Mouse (Mus musculus): ENCODE results near the gene Tkfc. TPM values are rescaled to one million over a fixed set of nuclear protein-coding genes. Genes with fewer than 3 reads are reported as not detected.
"Not testable (repeated sequence)": the region's sequence is repeated elsewhere in the genome, so short reads cannot be mapped to it uniquely, and the experiment has no call there.

The Tkfc gene
- polyA plus RNA-seq, 1 experiment from 2014 or later = 25.7 TPM

GRCm38 (mm10) chr19:10581984-10582383 is 23.5 kb downstream of the Tkfc start:
- Histone ChIP-seq H3K4me1 (replicated peaks) (peaks cover 21% of the 10 kb centered on the region), H3K36me3 (peaks cover 14% of the 10 kb centered on the region), H3K4me3 (no peak overlapping the region), H3K27me3 (no peaks in the 10 kb centered on the region), H3K9ac (no peak overlapping the region), H3K4me2 (no peak overlapping the region), H3K9me3 (no peaks in the 10 kb centered on the region), H3K27ac (replicated peaks) (no peak overlapping the region)
- WGBS = 85% methylated on average over 6 of the region's 6 CpGs
- ATAC-seq (ENCODE audit: low read depth) = no peak

DNA sequence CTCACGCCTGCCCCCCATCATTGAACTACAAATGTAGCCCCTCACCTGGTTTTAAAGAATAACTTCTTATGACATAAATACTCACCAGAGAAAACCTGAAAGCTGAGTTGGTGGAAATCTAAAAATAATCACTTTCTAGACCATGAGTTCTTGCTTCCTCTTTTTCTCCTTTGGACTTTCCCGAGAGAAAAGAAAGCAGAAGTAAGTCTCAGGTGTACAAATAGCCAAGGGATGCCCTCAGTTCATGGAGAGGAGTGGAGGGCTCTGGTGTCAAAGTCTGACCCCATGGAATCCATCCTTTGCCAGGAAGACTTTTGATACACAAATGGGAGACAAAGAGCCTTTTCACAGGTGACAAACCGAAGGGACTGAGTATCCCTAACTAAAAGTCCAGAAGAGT is 24.7 kb downstream of the Tkfc start:
- H3K4me2 ChIP-seq = no peak overlapping the region
- peaks cover 30% of the 10 kb centered on the region for H3K4me1 ChIP-seq (replicated peaks)
- H3K9ac ChIP-seq = no peak overlapping the region
- H3K36me3 ChIP-seq = peaks cover 14% of the 10 kb centered on the region
- H3K27ac ChIP-seq (replicated peaks) = no peak overlapping the region
- no peaks in the 10 kb centered on the region for H3K27me3 ChIP-seq
- 81% methylated on average over 3 of the region's 3 CpGs for WGBS
- ATAC-seq (ENCODE audit: low read depth) = no peak
- no peaks in the 10 kb centered on the region for H3K9me3 ChIP-seq
- H3K4me3 ChIP-seq = no peak overlapping the region

DNA sequence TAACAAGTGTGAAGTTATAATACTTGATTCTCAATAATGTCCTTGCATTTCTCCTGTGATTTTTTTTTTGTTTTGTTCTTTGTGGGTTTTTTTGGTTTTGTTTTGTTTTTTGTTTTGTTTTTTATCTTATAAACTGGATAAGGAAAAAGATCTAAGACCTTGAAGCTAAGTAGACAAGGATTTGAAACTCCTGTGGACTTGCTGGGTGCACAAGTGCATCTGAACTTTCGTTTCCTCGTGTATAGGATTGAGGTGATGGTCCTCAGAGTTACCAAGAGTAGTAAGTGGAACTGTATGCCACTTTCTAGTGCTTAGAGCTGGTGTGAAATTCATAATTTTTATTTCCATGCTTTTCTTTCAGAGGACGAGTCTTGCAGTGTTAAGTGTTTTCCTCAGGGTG is 25.4 kb downstream of the Tkfc start:
- H3K9ac ChIP-seq = no peak overlapping the region
- no peaks in the 10 kb centered on the region for H3K9me3 ChIP-seq
- no peak overlapping the region for H3K4me3 ChIP-seq
- no peaks in the 10 kb centered on the region for H3K27me3 ChIP-seq
- no peak overlapping the region for H3K27ac ChIP-seq (replicated peaks)
- H3K36me3 ChIP-seq = peaks cover 12% of the 10 kb centered on the region
- no peak for ATAC-seq (ENCODE audit: low read depth)
- 84% methylated on average over 3 of the region's 3 CpGs for WGBS
- no peak overlapping the region for H3K4me2 ChIP-seq
- H3K4me1 ChIP-seq (replicated peaks) = peaks cover 33% of the 10 kb centered on the region

GRCm38 (mm10) chr19:10576690-10577561 is 28.5 kb downstream of the Tkfc start, which contains the start of the genes Cyb561a3 and Tmem138:
Cyb561a3 (plus strand) TSS chr19:10577172.
Tmem138 (minus strand) TSS chr19:10577362.
- Histone ChIP-seq H3K9me3 (no peaks in the 10 kb centered on the region), H3K4me2 (peak within 1 kb of the TSS; percentile 80), H3K36me3 (peaks cover 36% of the 10 kb centered on the region), H3K4me1 (replicated peaks) (peaks cover 33% of the 10 kb centered on the region), H3K27me3 (no peaks in the 10 kb centered on the region), H3K27ac (replicated peaks) (peak within 1 kb of the TSS; percentile 91), H3K9ac (peak within 1 kb of the TSS; percentile 74), H3K4me3 (peak within 1 kb of the TSS; percentile 53)
- peak; percentile 97 for ATAC-seq (ENCODE audit: low read depth)
- under 1% methylated on average over 44 of the region's 44 CpGs for WGBS

DNA sequence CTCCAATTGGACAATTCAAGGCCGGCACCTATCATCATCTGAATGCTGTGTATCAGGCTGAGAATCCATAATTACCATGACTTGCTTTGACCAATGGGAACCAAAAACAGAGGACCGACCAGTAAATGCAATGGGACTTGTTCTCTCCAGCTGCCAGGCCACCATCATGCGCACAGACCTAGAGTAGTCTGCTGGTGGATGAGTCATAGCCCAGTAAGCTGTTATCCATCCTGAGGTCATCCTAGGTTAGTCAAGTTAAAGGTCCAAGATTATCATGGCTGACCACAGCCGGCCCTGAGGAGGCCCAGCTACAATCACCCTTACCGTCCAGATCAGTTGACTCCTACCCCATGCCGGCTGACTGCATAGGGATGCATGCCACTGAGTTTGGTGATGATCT is 35.8 kb downstream of the Tkfc start:
- H3K9ac ChIP-seq = no peak overlapping the region
- H3K27me3 ChIP-seq = no peaks in the 10 kb centered on the region
- H3K27ac ChIP-seq (replicated peaks) = no peak overlapping the region
- peaks cover 66% of the 10 kb centered on the region for H3K36me3 ChIP-seq
- no peaks in the 10 kb centered on the region for H3K4me1 ChIP-seq (replicated peaks)
- ATAC-seq (ENCODE audit: low read depth) = no peak
- no peak overlapping the region for H3K4me3 ChIP-seq
- WGBS = 97% methylated on average over 6 of the region's 6 CpGs
- H3K4me2 ChIP-seq = no peak overlapping the region
- no peaks in the 10 kb centered on the region for H3K9me3 ChIP-seq

- 83% methylated on average over 4 of the region's 4 CpGs for WGBS
- ATAC-seq (ENCODE audit: low read depth) = no peak
These were observed 40.2 kb downstream of the Tkfc start for GRCm38 (mm10) chr19:10565217-10565616.

DNA sequence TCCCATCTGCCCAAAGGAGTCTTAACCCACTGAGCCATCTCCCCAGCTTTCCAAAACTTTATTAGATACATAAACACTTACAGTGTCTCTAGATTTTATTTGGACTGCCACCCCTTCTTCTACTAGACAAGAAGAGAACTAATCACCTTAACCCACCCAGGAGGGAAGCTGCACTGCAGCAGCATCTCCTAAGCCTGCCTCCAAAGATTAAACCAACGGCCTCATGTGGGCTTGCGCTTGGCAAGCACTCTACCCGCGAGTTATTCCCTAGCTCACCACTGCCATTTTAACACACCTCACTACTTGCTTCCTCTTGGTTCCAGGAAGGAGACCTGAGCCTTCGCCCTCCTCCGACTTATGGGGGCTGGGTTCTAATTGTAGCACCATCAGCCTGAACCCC is 41.2 kb downstream of the Tkfc start:
- Histone ChIP-seq H3K36me3 (peaks cover 14% of the 10 kb centered on the region; the same call in 1 of the 2 replicates), H3K4me3 (no peak overlapping the region), H3K4me2 (no peak overlapping the region), H3K27ac (replicated peaks) (no peak overlapping the region), H3K9ac (no peak overlapping the region), H3K9me3 (no peaks in the 10 kb centered on the region), H3K4me1 (replicated peaks) (no peaks in the 10 kb centered on the region), H3K27me3 (no peaks in the 10 kb centered on the region)
- 90% methylated on average over 6 of the region's 6 CpGs for WGBS
- ATAC-seq (ENCODE audit: low read depth) = no peak

More at GRCm38 (mm10) chr19:10565217-10565616, 40.2 kb downstream of the Tkfc start:
- Histone ChIP-seq H3K27ac (replicated peaks) (no peak overlapping the region), H3K4me3 (no peak overlapping the region), H3K9ac (no peak overlapping the region), H3K27me3 (no peaks in the 10 kb centered on the region), H3K4me1 (replicated peaks) (no peaks in the 10 kb centered on the region), H3K4me2 (no peak overlapping the region), H3K36me3 (peaks cover 23% of the 10 kb centered on the region), H3K9me3 (no peaks in the 10 kb centered on the region)

DNA sequence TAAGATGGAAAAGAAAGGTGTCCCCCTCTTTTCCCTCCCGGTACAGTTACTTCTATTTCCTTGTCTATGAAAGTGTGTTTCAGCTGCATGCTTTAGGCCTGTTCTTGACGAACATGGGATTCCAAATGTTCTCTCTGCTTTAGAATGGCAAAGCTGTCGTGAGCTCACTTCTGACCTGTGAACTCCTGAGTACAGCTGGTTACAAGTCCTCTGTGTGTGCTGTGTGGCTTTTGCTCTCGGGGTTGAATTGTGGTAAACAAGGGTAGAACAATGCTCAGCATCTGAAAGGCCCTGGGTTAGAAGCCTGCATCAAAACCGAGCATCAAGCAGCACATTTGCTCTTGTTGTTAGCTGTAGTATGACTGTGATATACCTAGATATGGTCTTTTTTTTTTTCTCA is 43.1 kb downstream of the Tkfc start:
- no peak for ATAC-seq (ENCODE audit: low read depth)
- 65% methylated on average over 5 of the region's 5 CpGs for WGBS

DNA sequence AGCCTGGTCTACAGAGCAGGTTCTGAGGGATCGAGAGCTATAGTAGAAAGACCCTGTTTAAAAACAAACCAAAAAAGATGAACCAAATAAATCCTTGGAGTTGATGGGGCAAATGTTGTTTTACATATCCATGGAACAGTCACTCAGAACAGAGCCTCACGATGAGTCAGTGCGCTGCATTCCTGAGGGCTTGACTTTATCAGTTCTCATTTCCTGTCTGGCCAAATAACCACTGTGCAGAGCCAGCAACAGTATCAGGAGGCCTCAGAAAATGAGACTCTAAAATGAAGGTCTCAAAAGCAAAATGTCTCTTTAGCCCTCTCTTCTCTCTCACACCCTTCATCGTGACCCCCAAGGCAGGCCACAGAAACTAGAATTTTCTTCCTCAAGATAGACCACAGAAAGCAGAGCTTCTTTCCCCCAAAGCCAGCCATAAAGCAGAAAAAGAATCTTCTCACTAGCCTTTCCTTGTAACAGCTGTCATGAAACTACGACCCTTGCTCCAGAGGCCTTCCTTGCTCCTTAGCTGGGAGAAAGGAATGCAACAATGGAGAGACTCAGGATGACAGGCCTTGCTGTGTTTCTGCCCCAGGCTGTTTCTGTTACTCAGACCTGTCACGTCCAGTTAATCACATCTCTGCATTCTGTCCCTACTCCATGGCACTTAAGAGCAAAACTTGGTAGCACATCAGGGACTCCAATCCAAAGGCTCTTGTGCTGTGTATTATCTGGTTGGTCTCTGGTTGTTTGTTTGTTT is 43.7 kb downstream of the Tkfc start:
- H3K4me3 ChIP-seq = no peak overlapping the region
- H3K4me2 ChIP-seq = no peak overlapping the region
- 76% methylated on average over 6 of the region's 6 CpGs for WGBS
- H3K4me1 ChIP-seq (replicated peaks) = peaks cover 3% of the 10 kb centered on the region; the same call in 1 of the 2 replicates
- H3K36me3 ChIP-seq = no peaks in the 10 kb centered on the region
- H3K27ac ChIP-seq (replicated peaks) = no peak overlapping the region
- no peaks in the 10 kb centered on the region for H3K27me3 ChIP-seq
- no peak for ATAC-seq (ENCODE audit: low read depth)
- no peaks in the 10 kb centered on the region for H3K9me3 ChIP-seq
- H3K9ac ChIP-seq = peak overlapping the region; percentile 12; the same call in 1 of the 2 replicates

More for the DNA sequence above, 43.1 kb downstream of the Tkfc start:
- Histone ChIP-seq H3K27me3 (no peaks in the 10 kb centered on the region), H3K36me3 (peaks cover under 1% of the 10 kb centered on the region; the same call in 1 of the 2 replicates), H3K9me3 (no peaks in the 10 kb centered on the region), H3K9ac (no peak overlapping the region), H3K4me3 (no peak overlapping the region), H3K4me2 (no peak overlapping the region), H3K27ac (replicated peaks) (no peak overlapping the region), H3K4me1 (replicated peaks) (no peaks in the 10 kb centered on the region)

GRCm38 (mm10) chr19:10560108-10560507 is 45.3 kb downstream of the Tkfc start:
- no peaks in the 10 kb centered on the region for H3K27me3 ChIP-seq
- WGBS = 29% methylated on average over 5 of the region's 5 CpGs

DNA sequence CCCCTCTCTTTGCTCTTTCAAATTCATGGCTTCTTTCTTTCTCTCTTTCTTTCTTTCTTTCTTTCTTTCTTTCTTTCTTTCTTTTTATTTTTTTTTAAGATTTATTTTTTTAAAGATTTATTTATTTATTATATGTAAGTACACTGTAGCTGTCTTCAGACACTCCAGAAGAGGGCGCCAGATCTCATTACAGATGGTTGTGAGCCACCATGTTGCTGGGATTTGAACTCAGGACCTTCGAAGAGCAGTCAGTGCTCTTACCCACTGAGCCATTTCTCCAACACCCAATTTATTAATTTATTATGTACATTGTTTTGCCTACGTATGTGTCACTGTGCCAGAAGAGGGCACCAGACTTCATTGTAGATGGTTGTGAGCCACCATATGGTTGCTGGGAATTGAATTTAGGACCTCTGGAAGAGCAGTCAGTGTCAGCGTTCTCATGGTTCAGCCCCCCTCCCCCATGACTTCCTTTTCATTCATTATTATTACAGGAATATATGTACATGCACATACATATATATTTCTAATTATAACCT is 47.5 kb downstream of the Tkfc start:
- peaks cover 24% of the 10 kb centered on the region for H3K4me1 ChIP-seq (replicated peaks)
- ATAC-seq (ENCODE audit: low read depth); H3K27ac ChIP-seq (replicated peaks); H3K9me3 ChIP-seq; H3K4me2 ChIP-seq; H3K36me3 ChIP-seq; H3K4me3 ChIP-seq; H3K27me3 ChIP-seq; H3K9ac ChIP-seq: not testable (repeated sequence)
- 74% methylated on average over 4 of the region's 4 CpGs for WGBS

More at GRCm38 (mm10) chr19:10560108-10560507, 45.3 kb downstream of the Tkfc start:
- ATAC-seq (ENCODE audit: low read depth) = no peak
- no peak overlapping the region for H3K4me2 ChIP-seq
- no peaks in the 10 kb centered on the region for H3K9me3 ChIP-seq
- no peaks in the 10 kb centered on the region for H3K36me3 ChIP-seq
- H3K4me3 ChIP-seq = no peak overlapping the region
- H3K27ac ChIP-seq (replicated peaks) = no peak overlapping the region
- peaks cover 13% of the 10 kb centered on the region for H3K4me1 ChIP-seq (replicated peaks)
- H3K9ac ChIP-seq = no peak overlapping the region

DNA sequence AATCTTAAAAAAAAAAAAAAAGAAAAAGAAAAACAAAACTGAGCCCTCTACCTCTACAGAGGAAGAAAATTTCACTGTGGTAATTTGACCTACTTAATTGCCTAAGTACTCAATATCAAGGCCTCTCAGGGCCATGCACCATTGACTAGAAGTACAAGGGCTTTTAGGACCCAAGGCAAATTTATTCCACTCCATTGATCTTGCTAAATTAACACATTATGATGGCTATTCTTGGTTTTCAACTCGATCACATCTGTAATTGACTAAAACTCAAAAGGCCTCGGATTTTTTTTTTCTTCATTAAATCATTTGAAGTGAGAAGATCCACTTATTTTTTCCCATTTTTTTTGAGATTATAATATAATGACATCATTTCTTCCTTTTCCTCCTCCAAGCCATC is 48.0 kb downstream of the Tkfc start:
- no peak overlapping the region for H3K4me2 ChIP-seq
- 64% methylated on average over 2 of the region's 2 CpGs for WGBS
- H3K9ac ChIP-seq = no peak overlapping the region
- ATAC-seq (ENCODE audit: low read depth) = no peak
- no peaks in the 10 kb centered on the region for H3K9me3 ChIP-seq
- no peaks in the 10 kb centered on the region for H3K27me3 ChIP-seq
- H3K4me1 ChIP-seq (replicated peaks) = peaks cover 24% of the 10 kb centered on the region
- H3K4me3 ChIP-seq = no peak overlapping the region
- no peak overlapping the region for H3K27ac ChIP-seq (replicated peaks)
- peaks cover 9% of the 10 kb centered on the region; the same call in 1 of the 2 replicates for H3K36me3 ChIP-seq

All from neural tube, embryonic 13.5 days (tissue).